ENCODE assay signal across 10 mouse cellular contexts in the genomic region with DNA sequence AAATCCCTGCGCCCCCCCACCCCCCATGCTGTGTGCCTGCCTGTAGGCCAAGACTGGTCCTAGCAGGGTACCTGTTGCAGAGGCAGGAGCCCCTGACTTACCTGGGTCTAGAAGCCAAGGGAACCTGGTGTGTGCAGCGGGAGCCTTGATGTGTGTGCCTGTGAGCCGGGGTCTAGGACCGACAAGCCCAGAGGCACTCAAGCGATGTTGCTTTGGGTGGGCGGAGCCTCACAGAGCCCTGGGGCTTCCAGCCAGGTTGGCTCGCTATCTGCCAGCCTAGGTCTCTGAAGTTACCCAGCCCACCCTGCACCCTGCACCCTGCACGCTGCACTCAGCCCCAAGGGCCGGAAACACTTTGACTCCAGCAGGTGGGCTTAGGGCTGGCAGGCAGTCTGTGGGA. TPM values are rescaled to one million over a fixed set of nuclear protein-coding genes. Genes with fewer than 3 reads are reported as not detected.
DNase-seq lines count a peak whose midpoint lies in the region; ATAC-seq and TF ChIP-seq lines count a peak whose summit lies in the region.
"Had no signal": no experiment of that assay in that cellular context is flagged by ENCODE, and none has a peak within 500 bp of the region (broad histone marks: within the 10 kb centered on the region; RNA-seq: fewer than 3 reads in every experiment).

No protein-coding gene starts in this region.

- no peak for DNase-seq in forebrain, embryonic 10.5 days (ENCODE audit: extremely low spot score, low spot score)
- no peak for DNase-seq in forebrain, postnatal 0 days
- no peak for DNase-seq in liver, embryonic 11.5 days (ENCODE audit: low spot score)
- DNase-seq in liver, result no peak
- peak; percentile 39 for DNase-seq in limb, embryonic 11.5 days (ENCODE audit: low spot score)
- DNase-seq in gastrocnemius, postnatal 10 days, result no peak
- DNase-seq in layer of hippocampus, postnatal 36 days, result no peak

- WGBS in forebrain, embryonic 10.5 days, result 18% methylated on average over 9 of the region's 9 CpGs
- WGBS in forebrain, postnatal 0 days, result 22% methylated on average over 9 of the region's 9 CpGs
- WGBS in liver, embryonic 11.5 days, result 27% methylated on average over 9 of the region's 9 CpGs
- WGBS in embryonic facial prominence, embryonic 12.5 days, result 14% methylated on average over 9 of the region's 9 CpGs
- 22% methylated on average over 9 of the region's 9 CpGs for WGBS in limb, embryonic 11.5 days

- no peak for TF ChIP-seq CTCF in forebrain, postnatal 0 days (IDR thresholded peaks at IDR 0.05; ENCODE audit: low read depth)

- H3K4me3 ChIP-seq in forebrain, embryonic 10.5 days, result 0 out of 2 replicates have a peak overlapping the region, but pooled peaks have one; percentile 9
- no peak overlapping the region for H3K4me3 ChIP-seq in forebrain, postnatal 0 days (ENCODE audit: low read depth, low read length)
- no peak overlapping the region for H3K4me3 ChIP-seq in liver, embryonic 11.5 days (ENCODE audit: low read depth, low read length)
- no peak overlapping the region for H3K4me3 ChIP-seq in embryonic facial prominence, embryonic 12.5 days
- no peak overlapping the region for H3K4me3 ChIP-seq in limb, embryonic 11.5 days (ENCODE audit: low read depth, low read length)

- no peaks in the 10 kb centered on the region for H3K9me3 ChIP-seq in forebrain, embryonic 10.5 days
- no peaks in the 10 kb centered on the region for H3K9me3 ChIP-seq in forebrain, postnatal 0 days (ENCODE audit: low read length)
- no peaks in the 10 kb centered on the region for H3K9me3 ChIP-seq in liver, embryonic 11.5 days (ENCODE audit: control insufficient read depth, low read length)
- H3K9me3 ChIP-seq in embryonic facial prominence, embryonic 12.5 days, result no peaks in the 10 kb centered on the region
- H3K9me3 ChIP-seq in limb, embryonic 11.5 days (ENCODE audit: control insufficient read depth, low read length), result no peaks in the 10 kb centered on the region

- ATAC-seq in forebrain, postnatal 0 days, result no peak
- ATAC-seq in liver, embryonic 11.5 days (replicated peaks; ENCODE audit: low FRiP score), result peak; percentile 31
- peak; percentile 45; the same call in 1 of the 2 replicates for ATAC-seq in embryonic facial prominence, embryonic 12.5 days (ENCODE audit: insufficient number of reproducible peaks, insufficient read depth, low FRiP score, low TSS enrichment)
- ATAC-seq in limb, embryonic 11.5 days (ENCODE audit: insufficient number of reproducible peaks, low FRiP score, low TSS enrichment, low read depth), result peak; percentile 36; the same call in 1 of the 2 replicates

- no peaks in the 10 kb centered on the region for H3K36me3 ChIP-seq in forebrain, embryonic 10.5 days (replicated peaks)
- no peaks in the 10 kb centered on the region for H3K36me3 ChIP-seq in forebrain, postnatal 0 days (ENCODE audit: insufficient read depth)
- H3K36me3 ChIP-seq in liver, embryonic 11.5 days (ENCODE audit: control insufficient read depth, insufficient read depth, low read length), result no peaks in the 10 kb centered on the region
- no peaks in the 10 kb centered on the region for H3K36me3 ChIP-seq in embryonic facial prominence, embryonic 12.5 days
- H3K36me3 ChIP-seq in limb, embryonic 11.5 days (ENCODE audit: control insufficient read depth, insufficient read depth, low read length), result no peaks in the 10 kb centered on the region

- peaks cover 34% of the 10 kb centered on the region for H3K4me1 ChIP-seq in forebrain, embryonic 10.5 days
- H3K4me1 ChIP-seq in forebrain, postnatal 0 days (ENCODE audit: insufficient read depth), result no peaks in the 10 kb centered on the region
- peaks cover 3% of the 10 kb centered on the region; the same call in 1 of the 2 replicates for H3K4me1 ChIP-seq in liver, embryonic 11.5 days (replicated peaks; ENCODE audit: control insufficient read depth, insufficient read depth, low read length)
- peaks cover 20% of the 10 kb centered on the region for H3K4me1 ChIP-seq in embryonic facial prominence, embryonic 12.5 days
- peaks cover 10% of the 10 kb centered on the region; the same call in 1 of the 2 replicates for H3K4me1 ChIP-seq in limb, embryonic 11.5 days (ENCODE audit: control insufficient read depth, insufficient read depth, low read length)

- H3K4me2 ChIP-seq in forebrain, postnatal 0 days (ENCODE audit: low read depth), result no peak overlapping the region
- peak overlapping the region; percentile 26 for H3K4me2 ChIP-seq in liver, embryonic 11.5 days
- no peak overlapping the region for H3K4me2 ChIP-seq in embryonic facial prominence, embryonic 12.5 days (replicated peaks)
- peak overlapping the region; percentile 10; the same call in 1 of the 2 replicates for H3K4me2 ChIP-seq in limb, embryonic 11.5 days (ENCODE audit: low read depth, severe bottlenecking)

- peak overlapping the region; percentile 27; the same call in 1 of the 2 replicates for H3K27ac ChIP-seq in forebrain, embryonic 10.5 days
- no peak overlapping the region for H3K27ac ChIP-seq in forebrain, postnatal 0 days (ENCODE audit: low read depth, low read length)
- no peak overlapping the region for H3K27ac ChIP-seq in liver, embryonic 11.5 days (ENCODE audit: low read depth, low read length)
- H3K27ac ChIP-seq in embryonic facial prominence, embryonic 12.5 days, result no peak overlapping the region
- H3K27ac ChIP-seq in limb, embryonic 11.5 days (replicated peaks; ENCODE audit: low read depth, low read length), result no peak overlapping the region

- H3K27me3 ChIP-seq in forebrain, embryonic 10.5 days (ENCODE audit: poor library complexity, severe bottlenecking), result peaks cover 45% of the 10 kb centered on the region
- H3K27me3 ChIP-seq in forebrain, postnatal 0 days (ENCODE audit: insufficient read depth, low read length), result no peaks in the 10 kb centered on the region
- H3K27me3 ChIP-seq in liver, embryonic 11.5 days (replicated peaks; ENCODE audit: control insufficient read depth, insufficient read depth, low read length), result peaks cover 6% of the 10 kb centered on the region
- H3K27me3 ChIP-seq in embryonic facial prominence, embryonic 12.5 days, result peaks cover 11% of the 10 kb centered on the region
- no peaks in the 10 kb centered on the region for H3K27me3 ChIP-seq in limb, embryonic 11.5 days (ENCODE audit: control insufficient read depth, insufficient read depth, low read length)

- no peak overlapping the region for H3K9ac ChIP-seq in forebrain, postnatal 0 days
- no peak overlapping the region for H3K9ac ChIP-seq in liver, embryonic 11.5 days (ENCODE audit: low read depth, low read length)
- H3K9ac ChIP-seq in embryonic facial prominence, embryonic 12.5 days, result no peak overlapping the region
- H3K9ac ChIP-seq in limb, embryonic 11.5 days (ENCODE audit: low read length), result no peak overlapping the region

RNA-seq across cellular contexts. Expression of a gene that starts 0.5 kb away (rescaled TPM):
- 0.12 and 0.41 TPM in 2 replicates for polyA plus RNA-seq in forebrain, embryonic 10.5 days (2016; fragmentation: Nextera tagmentation; extraction: Ambion mirVana)
- not detected in 2 replicates for total RNA-seq in forebrain, postnatal 0 days (2014; rRNA removed)
- polyA plus RNA-seq in forebrain, postnatal 0 days (2015; fragmentation: Nextera tagmentation; extraction: Ambion mirVana), result not detected in 2 replicates
- 0.05 TPM in 1 of 2 replicates, not detected in the other for polyA plus RNA-seq in liver, embryonic 11.5 days (2014; fragmentation: Nextera tagmentation; extraction: Ambion mirVana)
- polyA plus RNA-seq in embryonic facial prominence, embryonic 12.5 days (2016; fragmentation: Nextera tagmentation; extraction: Ambion mirVana), result 0.13 and 0.69 TPM in 2 replicates
- polyA plus RNA-seq in limb, embryonic 11.5 days (2014; fragmentation: Nextera tagmentation; extraction: Ambion mirVana), result 0.09 and 0.11 TPM in 2 replicates
- not detected for total RNA-seq in gastrocnemius, postnatal 10 days (2021)
- not detected for total RNA-seq in layer of hippocampus, postnatal 36 days (2021)
- polyA plus RNA-seq: liver, embryonic 16.5 days had no signal

RNA-seq across cellular contexts. Expression of a gene that starts 37.5 kb away (rescaled TPM):
- not detected in 2 replicates for polyA plus RNA-seq in forebrain, embryonic 10.5 days (2016; fragmentation: Nextera tagmentation; extraction: Ambion mirVana)
- total RNA-seq in forebrain, postnatal 0 days (2014; rRNA removed), result 0.15 TPM in 1 of 2 replicates, not detected in the other
- polyA plus RNA-seq in forebrain, postnatal 0 days (2015; fragmentation: Nextera tagmentation; extraction: Ambion mirVana), result not detected in 2 replicates
- not detected in 2 replicates for polyA plus RNA-seq in liver, embryonic 11.5 days (2014; fragmentation: Nextera tagmentation; extraction: Ambion mirVana)
- polyA plus RNA-seq in embryonic facial prominence, embryonic 12.5 days (2016; fragmentation: Nextera tagmentation; extraction: Ambion mirVana), result not detected in 2 replicates
- polyA plus RNA-seq in limb, embryonic 11.5 days (2014; fragmentation: Nextera tagmentation; extraction: Ambion mirVana), result not detected in 2 replicates
- not detected for total RNA-seq in gastrocnemius, postnatal 10 days (2021)
- total RNA-seq in layer of hippocampus, postnatal 36 days (2021), result not detected
- polyA plus RNA-seq: liver, embryonic 16.5 days; neural tube, embryonic 11.5 days had no signal

RNA-seq across cellular contexts. Expression of a gene that starts 57.6 kb away (rescaled TPM):
- polyA plus RNA-seq in forebrain, embryonic 10.5 days (2016; fragmentation: Nextera tagmentation; extraction: Ambion mirVana), result 120 and 125 TPM in 2 replicates
- total RNA-seq in forebrain, postnatal 0 days (2014; rRNA removed), result 24.7 and 27.5 TPM in 2 replicates
- polyA plus RNA-seq in forebrain, postnatal 0 days (2015; fragmentation: Nextera tagmentation; extraction: Ambion mirVana), result 54.3 and 61.7 TPM in 2 replicates
- 106 and 117 TPM in 2 replicates for polyA plus RNA-seq in liver, embryonic 11.5 days (2014; fragmentation: Nextera tagmentation; extraction: Ambion mirVana)
- polyA plus RNA-seq in embryonic facial prominence, embryonic 12.5 days (2016; fragmentation: Nextera tagmentation; extraction: Ambion mirVana), result 130 and 142 TPM in 2 replicates
- 124 and 127 TPM in 2 replicates for polyA plus RNA-seq in limb, embryonic 11.5 days (2014; fragmentation: Nextera tagmentation; extraction: Ambion mirVana)
- 10 to 100 TPM; 81.1 to 84.7 TPM for total RNA-seq in gastrocnemius, postnatal 10 days (2021)
- 10 to 100 TPM; 20.2 to 21.4 TPM for total RNA-seq in layer of hippocampus, postnatal 36 days (2021)

Comparison
In these comparisons a context has a peak if more than half of its experiments do, and no peak if none do; other contexts are left out.
1. H3K4me2 ChIP-seq: peak in liver, embryonic 11.5 days (single experiment) and limb, embryonic 11.5 days (single experiment); none in forebrain, postnatal 0 days (single experiment) and embryonic facial prominence, embryonic 12.5 days (single experiment).